Mouse (Mus musculus): Measurements from ENCODE around the gene Tubb5. TPM values are rescaled to one million over a fixed set of nuclear protein-coding genes. Genes with fewer than 3 reads are reported as not detected.

Gene Tubb5
- 3,416 and 3,526 TPM in 2 replicates for total RNA-seq (2014; rRNA removed)
- 1,872 and 1,886 TPM in 2 replicates for polyA plus RNA-seq (2015; fragmentation: Nextera tagmentation; extraction: Ambion mirVana)

DNA sequence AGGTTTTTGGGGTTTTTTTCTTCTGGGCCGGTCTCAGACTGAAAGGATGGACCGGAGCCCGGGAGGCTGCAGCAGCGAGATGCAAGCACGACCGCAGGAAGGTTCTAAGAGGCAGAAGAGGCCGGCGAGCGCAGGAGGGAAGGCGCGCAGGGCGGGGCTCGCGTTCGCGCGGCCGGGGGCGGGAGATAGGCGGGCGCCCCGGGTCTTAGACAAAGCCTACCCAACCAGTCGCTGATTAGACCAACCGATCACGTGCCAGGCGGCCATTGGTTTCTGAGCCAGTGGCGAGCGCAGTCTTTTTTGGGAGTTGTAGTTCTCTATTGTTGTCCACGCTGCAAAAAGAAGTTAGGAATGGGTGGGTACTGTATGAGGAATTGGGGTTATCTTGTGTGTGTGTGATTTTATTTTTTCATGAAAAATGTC lies at the start of gene Tubb5:
Tubb5 (minus strand) TSS at position 185 of the 423 bp plus-strand sequence.
- peaks cover 19% of the 10 kb centered on the region for H3K36me3 ChIP-seq (ENCODE audit: insufficient read depth, low read length)
- WGBS, result under 1% methylated on average over 29 of the region's 29 CpGs
- DNase-seq (ENCODE audit: low spot score) (peak; percentile 99), ATAC-seq (ENCODE audit: low FRiP score) (peak; percentile 73)
- peak within 1 kb of the TSS; percentile 75 for H3K4me2 ChIP-seq (ENCODE audit: low read depth, low read length, poor library complexity, severe bottlenecking)
- no peak for TF ChIP-seq CTCF (IDR thresholded peaks at IDR 0.05)
- no peaks in the 10 kb centered on the region for H3K27me3 ChIP-seq (ENCODE audit: insufficient read depth, low read length)
- H3K4me3 ChIP-seq (ENCODE audit: low read depth, low read length), result peak within 1 kb of the TSS; percentile 71
- no peaks in the 10 kb centered on the region for H3K9me3 ChIP-seq (ENCODE audit: low read length)
- H3K9ac ChIP-seq (replicated peaks; ENCODE audit: low read length, poor library complexity, severe bottlenecking), result peak within 1 kb of the TSS; percentile 97
- peak within 1 kb of the TSS; percentile 95 for H3K27ac ChIP-seq (ENCODE audit: low read depth, low read length)
- H3K4me1 ChIP-seq (ENCODE audit: insufficient read depth, low read length), result no peaks in the 10 kb centered on the region; the same call in 1 of the 2 replicates

DNA sequence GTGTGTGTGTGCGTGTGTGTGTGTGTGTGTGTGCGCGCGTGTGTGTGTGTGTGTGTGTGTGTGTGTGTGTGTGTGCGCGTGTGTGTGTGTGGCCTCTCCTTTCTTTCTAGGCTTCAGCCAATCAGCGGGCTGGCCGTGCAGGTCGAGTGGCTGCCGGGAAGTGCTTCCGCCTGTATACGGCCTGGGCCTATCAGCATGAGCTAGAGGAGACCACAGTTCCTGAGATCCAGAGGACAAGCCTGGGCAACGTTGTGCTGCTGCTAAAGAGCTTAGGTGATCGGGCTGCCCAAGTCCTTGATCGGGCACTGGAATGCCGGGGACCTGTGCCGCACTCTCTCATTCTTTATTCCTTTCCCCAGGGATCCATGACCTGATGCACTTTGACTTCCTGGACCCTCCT lies 49.6 kb upstream of the Tubb5 start:
- DNase-seq (ENCODE audit: low spot score), result no peak
- WGBS, result 76% methylated on average over 14 of the region's 17 CpGs
- no peak for ATAC-seq (ENCODE audit: low FRiP score)
- no peaks in the 10 kb centered on the region for H3K27me3 ChIP-seq (ENCODE audit: insufficient read depth, low read length)
- H3K4me3 ChIP-seq (ENCODE audit: low read depth, low read length), result no peak overlapping the region
- H3K36me3 ChIP-seq (ENCODE audit: insufficient read depth, low read length), result peaks cover 80% of the 10 kb centered on the region
- no peaks in the 10 kb centered on the region for H3K9me3 ChIP-seq (ENCODE audit: low read length)
- H3K27ac ChIP-seq (ENCODE audit: low read depth, low read length), result no peak overlapping the region
- no peaks in the 10 kb centered on the region for H3K4me1 ChIP-seq (ENCODE audit: insufficient read depth, low read length)
- no peak for TF ChIP-seq CTCF (IDR thresholded peaks at IDR 0.05)
- H3K9ac ChIP-seq (replicated peaks; ENCODE audit: low read length, poor library complexity, severe bottlenecking), result no peak overlapping the region
- H3K4me2 ChIP-seq (ENCODE audit: low read depth, low read length, poor library complexity, severe bottlenecking), result no peak overlapping the region

DNA sequence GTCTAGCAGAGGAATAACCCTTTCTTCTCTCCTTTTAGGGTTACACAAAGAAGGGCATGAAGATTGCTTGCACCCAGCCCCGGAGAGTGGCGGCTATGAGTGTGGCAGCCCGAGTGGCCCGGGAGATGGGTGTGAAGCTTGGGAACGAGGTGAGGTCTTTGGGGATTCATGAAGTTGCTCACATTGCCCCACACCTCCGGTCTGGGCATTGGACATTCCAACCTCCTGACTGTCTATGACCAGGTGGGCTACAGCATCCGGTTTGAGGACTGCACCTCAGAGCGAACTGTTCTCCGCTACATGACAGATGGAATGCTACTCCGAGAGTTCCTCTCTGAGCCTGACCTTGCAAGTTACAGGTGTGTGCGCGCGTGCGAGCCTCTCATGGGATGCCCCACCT lies 45.7 kb upstream of the Tubb5 start:
- DNase-seq (ENCODE audit: low spot score) (no peak), ATAC-seq (ENCODE audit: low FRiP score) (no peak)
- Histone ChIP-seq H3K36me3 (ENCODE audit: insufficient read depth, low read length) (peaks cover 65% of the 10 kb centered on the region), H3K27me3 (ENCODE audit: insufficient read depth, low read length) (no peaks in the 10 kb centered on the region), H3K27ac (ENCODE audit: low read depth, low read length) (no peak overlapping the region), H3K4me1 (ENCODE audit: insufficient read depth, low read length) (peaks cover 3% of the 10 kb centered on the region; the same call in 1 of the 2 replicates), H3K9ac (replicated peaks; ENCODE audit: low read length, poor library complexity, severe bottlenecking) (no peak overlapping the region), H3K9me3 (ENCODE audit: low read length) (no peaks in the 10 kb centered on the region), H3K4me2 (ENCODE audit: low read depth, low read length, poor library complexity, severe bottlenecking) (no peak overlapping the region), H3K4me3 (ENCODE audit: low read depth, low read length) (no peak overlapping the region)
- TF ChIP-seq CTCF (IDR thresholded peaks at IDR 0.05), result no peak
- WGBS, result 98% methylated on average over 14 of the region's 14 CpGs

DNA sequence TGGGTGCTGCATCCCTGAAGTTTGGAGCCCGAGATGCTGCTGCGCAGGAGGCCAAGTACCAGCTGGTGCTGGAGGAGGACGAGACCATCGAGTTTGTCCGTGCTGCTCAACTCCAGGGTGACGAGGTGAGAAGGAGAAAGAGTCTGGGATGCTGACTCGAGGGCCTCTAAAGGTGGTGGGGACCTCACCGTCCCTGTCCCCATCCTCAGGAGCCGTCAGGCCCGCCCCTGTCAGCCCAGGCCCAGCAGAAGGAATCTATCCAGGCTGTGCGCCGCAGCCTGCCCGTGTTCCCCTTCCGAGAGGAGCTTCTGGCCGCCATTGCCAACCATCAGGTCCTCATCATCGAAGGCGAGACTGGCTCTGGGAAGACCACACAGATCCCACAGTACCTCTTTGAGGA lies 44.8 kb upstream of the Tubb5 start:
- H3K27me3 ChIP-seq (ENCODE audit: insufficient read depth, low read length), result no peaks in the 10 kb centered on the region
- H3K36me3 ChIP-seq (ENCODE audit: insufficient read depth, low read length), result peaks cover 57% of the 10 kb centered on the region
- no peaks in the 10 kb centered on the region for H3K9me3 ChIP-seq (ENCODE audit: low read length)
- no peak for TF ChIP-seq CTCF (IDR thresholded peaks at IDR 0.05)
- H3K27ac ChIP-seq (ENCODE audit: low read depth, low read length), result no peak overlapping the region
- H3K4me3 ChIP-seq (ENCODE audit: low read depth, low read length), result no peak overlapping the region
- DNase-seq (ENCODE audit: low spot score), result no peak
- no peak overlapping the region for H3K9ac ChIP-seq (replicated peaks; ENCODE audit: low read length, poor library complexity, severe bottlenecking)
- H3K4me2 ChIP-seq (ENCODE audit: low read depth, low read length, poor library complexity, severe bottlenecking), result no peak overlapping the region
- ATAC-seq (ENCODE audit: low FRiP score), result no peak
- H3K4me1 ChIP-seq (ENCODE audit: insufficient read depth, low read length), result peaks cover 3% of the 10 kb centered on the region; the same call in 1 of the 2 replicates
- 95% methylated on average over 17 of the region's 17 CpGs for WGBS

DNA sequence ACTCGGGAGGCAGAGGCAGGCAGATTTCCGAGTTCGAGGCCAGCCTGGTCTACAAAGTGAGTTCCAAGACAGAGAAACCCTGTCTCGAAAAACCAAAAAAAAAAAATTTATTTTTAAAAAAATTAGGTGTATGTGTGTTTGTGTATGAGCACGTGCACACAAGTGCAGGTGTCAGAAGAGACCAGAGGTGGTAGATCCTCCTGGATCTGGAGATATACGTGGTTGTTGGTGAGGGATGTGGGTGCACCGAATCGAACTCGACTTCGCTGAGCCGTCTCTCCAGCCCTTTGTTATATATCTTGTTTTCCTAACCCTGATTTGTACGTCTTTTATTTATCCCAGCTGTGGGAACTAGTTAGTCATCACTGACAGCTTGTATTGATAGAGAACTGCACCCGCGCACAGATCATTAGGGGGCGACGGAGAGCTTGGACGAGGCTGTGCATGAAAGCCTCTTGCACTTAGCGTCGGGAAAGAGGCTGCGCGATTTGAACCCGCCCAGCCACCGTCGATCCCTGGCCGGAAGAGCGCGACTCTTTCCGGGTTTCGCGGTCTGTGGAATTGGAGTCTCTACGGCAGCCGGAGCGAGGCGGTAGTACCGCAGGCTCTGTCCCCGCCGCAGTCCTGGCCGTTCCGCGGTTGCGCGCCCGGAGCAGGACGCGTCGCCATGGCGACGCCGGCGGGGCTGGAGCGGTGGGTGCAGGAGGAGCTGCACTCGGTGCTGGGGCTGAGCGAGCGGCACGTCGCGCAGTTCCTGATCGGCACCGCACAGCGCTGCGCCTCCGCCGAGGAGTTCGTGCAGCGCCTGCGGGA lies 41.3 kb upstream of the Tubb5 start, which contains the start of gene Dhx16:
Dhx16 (plus strand) TSS at position 575 of the 813 bp plus-strand sequence.
- H3K27ac ChIP-seq (ENCODE audit: low read depth, low read length), result peak within 1 kb of the TSS; percentile 74
- peak; percentile 91 for TF ChIP-seq CTCF (IDR thresholded peaks at IDR 0.05)
- H3K27me3 ChIP-seq (ENCODE audit: insufficient read depth, low read length), result no peaks in the 10 kb centered on the region
- no peaks in the 10 kb centered on the region for H3K9me3 ChIP-seq (ENCODE audit: low read length)
- peak; percentile 90 for ATAC-seq (ENCODE audit: low FRiP score)
- H3K9ac ChIP-seq (replicated peaks; ENCODE audit: low read length, poor library complexity, severe bottlenecking), result peak within 1 kb of the TSS; percentile 89
- peak within 1 kb of the TSS; percentile 64 for H3K4me2 ChIP-seq (ENCODE audit: low read depth, low read length, poor library complexity, severe bottlenecking)
- H3K4me1 ChIP-seq (ENCODE audit: insufficient read depth, low read length), result peaks cover 3% of the 10 kb centered on the region; the same call in 1 of the 2 replicates
- 6% methylated on average over 66 of the region's 66 CpGs for WGBS
- H3K36me3 ChIP-seq (ENCODE audit: insufficient read depth, low read length), result peaks cover 36% of the 10 kb centered on the region
- peak within 1 kb of the TSS; percentile 93 for H3K4me3 ChIP-seq (ENCODE audit: low read depth, low read length)
- DNase-seq (ENCODE audit: low spot score), result peak; percentile 97

DNA sequence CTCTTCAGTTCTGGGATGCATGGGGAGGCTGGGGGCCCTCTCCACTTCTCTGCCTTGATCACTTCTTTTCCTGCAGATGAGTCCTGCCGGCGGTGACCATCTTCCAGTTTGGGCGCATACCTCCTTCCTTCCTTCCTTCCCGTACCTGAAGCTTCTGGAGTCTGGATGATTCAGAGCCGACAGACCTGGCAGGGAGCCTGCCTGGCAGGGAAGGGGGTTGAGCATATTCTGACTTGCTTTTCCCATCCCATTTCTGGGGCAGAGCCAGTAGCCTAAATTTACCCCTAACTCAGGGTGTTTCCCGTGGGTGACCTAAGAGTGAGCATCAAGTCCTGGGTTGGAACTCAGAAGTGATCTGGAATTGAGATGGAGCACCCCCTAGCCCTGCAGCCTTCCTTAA lies 36.6 kb upstream of the Tubb5 start:
- no peak for TF ChIP-seq CTCF (IDR thresholded peaks at IDR 0.05)
- Histone ChIP-seq H3K27me3 (ENCODE audit: insufficient read depth, low read length) (no peaks in the 10 kb centered on the region), H3K27ac (ENCODE audit: low read depth, low read length) (no peak overlapping the region), H3K36me3 (ENCODE audit: insufficient read depth, low read length) (peaks cover 4% of the 10 kb centered on the region; the same call in 1 of the 2 replicates), H3K9ac (replicated peaks; ENCODE audit: low read length, poor library complexity, severe bottlenecking) (no peak overlapping the region), H3K4me3 (ENCODE audit: low read depth, low read length) (no peak overlapping the region), H3K4me1 (ENCODE audit: insufficient read depth, low read length) (peaks cover 13% of the 10 kb centered on the region; the same call in 1 of the 2 replicates), H3K4me2 (ENCODE audit: low read depth, low read length, poor library complexity, severe bottlenecking) (no peak overlapping the region), H3K9me3 (ENCODE audit: low read length) (no peaks in the 10 kb centered on the region)
- ATAC-seq (ENCODE audit: low FRiP score), result no peak
- no peak for DNase-seq (ENCODE audit: low spot score)
- WGBS, result 89% methylated on average over 6 of the region's 6 CpGs

Data from midbrain, postnatal 0 days (tissue).